Mouse (Mus musculus): Measurements from ENCODE around the gene Psmc3. TPM values are rescaled to one million over a fixed set of nuclear protein-coding genes. Genes with fewer than 3 reads are reported as not detected.
A peak's percentile ranks its signal among the peaks of the same experiment; 100 is the strongest.

Psmc3 gene
- total RNA-seq, 2 experiments from 2014 or later = 199 to 219 TPM

DNA sequence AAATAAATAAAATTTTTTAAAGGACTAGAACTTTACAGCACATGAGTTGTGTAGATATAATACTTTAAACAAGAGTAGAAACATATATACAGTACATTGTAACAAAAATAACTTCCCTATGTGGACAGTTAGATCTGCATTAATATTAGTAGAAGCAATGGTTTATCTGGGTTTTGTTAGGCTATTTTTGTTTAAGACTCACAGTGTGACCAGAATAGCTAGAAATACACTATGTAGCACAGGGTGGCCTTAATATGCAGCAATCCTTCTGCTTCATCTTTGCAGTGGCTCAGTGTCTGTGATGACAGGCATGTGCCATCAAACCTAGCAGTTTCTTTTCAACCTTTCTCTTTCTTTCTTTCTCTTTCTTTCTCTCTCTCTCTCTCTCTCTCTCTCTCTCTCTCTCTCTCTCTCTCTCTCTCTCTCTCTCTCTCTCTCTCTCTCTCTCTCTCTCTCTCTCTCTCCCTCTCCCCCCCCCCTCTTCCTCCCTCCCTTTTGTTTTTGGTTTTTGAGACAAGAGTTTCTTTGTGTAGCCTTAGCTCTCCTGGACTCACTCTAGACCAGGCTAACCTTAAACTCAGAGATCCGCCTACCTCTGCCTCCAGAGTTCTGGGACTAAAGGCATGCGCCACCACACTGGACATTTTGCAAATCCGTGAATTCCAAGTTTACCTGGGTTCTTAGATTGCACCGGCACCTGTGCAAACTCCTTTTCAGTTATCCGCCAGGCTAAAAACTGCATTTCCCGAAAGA lies 452 bp upstream of the Psmc3 start:
- no peak for DNase-seq (ENCODE audit: low spot score in 2 of 2)

DNA sequence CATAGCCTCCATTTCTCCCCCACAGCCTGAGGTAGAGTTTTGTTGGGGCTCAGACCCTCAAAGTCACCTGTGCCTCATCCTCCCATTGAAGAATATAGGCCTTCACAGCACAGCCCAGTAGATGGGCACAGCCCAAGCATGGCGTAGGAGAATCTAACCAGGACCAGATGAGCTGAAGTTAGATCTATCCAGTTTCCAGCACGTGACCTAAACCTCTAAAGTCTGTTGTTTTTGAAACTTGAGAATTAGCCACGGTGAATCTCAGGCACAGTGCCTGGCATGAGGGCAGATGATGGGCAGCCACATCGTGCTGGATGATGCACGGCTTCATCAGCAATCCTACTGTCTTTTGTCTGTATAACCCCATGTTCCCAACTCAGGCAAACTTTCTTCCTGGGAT lies 4.6 kb downstream of the Psmc3 start:
- no peak for DNase-seq (ENCODE audit: low spot score in 2 of 2)

DNA sequence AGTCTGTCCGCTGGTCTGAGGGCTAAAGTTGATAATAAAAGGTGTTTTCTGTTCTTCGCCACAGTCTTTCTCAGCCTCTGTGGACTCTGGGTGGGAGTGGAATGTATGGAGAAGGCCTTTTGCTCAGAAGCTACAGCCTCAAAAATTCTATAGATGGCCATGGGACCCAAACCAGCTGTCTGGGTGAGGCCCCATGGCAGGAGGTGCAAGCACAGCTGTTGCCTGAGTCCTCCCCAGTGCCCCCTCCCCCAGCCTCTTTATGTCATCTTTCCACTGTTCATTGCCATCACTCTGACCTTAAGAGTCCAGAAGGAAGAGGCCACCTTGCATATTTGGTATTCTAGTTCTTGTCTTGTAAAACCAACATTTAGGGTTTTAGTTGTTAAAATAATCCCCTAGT lies 5.6 kb downstream of the Psmc3 start:
- no peak for DNase-seq (ENCODE audit: low spot score in 2 of 2)

DNA sequence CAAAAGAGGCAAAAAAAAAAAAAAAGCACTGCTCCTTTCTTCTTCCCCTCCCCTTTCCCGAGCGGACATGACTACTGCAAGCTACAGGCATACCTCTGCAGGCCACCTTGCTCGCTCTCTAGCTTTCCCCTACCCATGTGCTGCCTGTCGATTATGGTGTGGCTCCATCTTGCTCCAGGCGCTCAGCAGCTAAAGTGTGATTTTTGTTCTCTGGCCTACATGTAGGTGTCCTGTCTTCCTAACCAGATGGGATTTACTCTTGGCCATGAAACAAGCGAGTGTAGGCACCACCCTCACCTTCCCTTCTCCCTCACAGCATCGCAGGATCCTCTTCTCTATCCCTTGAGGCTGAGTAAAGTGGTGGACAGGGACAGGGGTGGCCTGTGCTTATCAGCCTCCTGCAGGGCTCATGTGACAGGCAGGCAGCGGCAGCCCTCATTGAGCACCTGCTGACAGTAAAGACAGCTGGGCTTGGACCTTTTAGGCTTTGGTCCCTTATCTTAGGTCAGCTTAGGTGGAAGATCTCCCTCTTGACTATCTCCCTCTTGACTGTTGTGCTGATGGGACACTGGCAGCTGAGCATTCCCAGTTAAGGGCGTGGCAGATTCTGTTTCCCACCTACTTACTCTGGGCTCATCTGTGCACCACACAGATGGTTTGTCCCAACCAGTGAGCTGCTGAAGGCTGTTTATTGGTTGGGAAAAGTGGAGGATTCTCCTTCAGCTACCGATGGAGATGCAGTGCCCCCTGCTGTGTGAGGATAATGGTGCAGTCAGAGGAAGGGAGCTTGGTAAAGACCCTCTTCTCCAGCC lies 6.9 kb downstream of the Psmc3 start:
- DNase-seq (ENCODE audit: low spot score in 2 of 2) = peak; percentile 75 to 89

DNA sequence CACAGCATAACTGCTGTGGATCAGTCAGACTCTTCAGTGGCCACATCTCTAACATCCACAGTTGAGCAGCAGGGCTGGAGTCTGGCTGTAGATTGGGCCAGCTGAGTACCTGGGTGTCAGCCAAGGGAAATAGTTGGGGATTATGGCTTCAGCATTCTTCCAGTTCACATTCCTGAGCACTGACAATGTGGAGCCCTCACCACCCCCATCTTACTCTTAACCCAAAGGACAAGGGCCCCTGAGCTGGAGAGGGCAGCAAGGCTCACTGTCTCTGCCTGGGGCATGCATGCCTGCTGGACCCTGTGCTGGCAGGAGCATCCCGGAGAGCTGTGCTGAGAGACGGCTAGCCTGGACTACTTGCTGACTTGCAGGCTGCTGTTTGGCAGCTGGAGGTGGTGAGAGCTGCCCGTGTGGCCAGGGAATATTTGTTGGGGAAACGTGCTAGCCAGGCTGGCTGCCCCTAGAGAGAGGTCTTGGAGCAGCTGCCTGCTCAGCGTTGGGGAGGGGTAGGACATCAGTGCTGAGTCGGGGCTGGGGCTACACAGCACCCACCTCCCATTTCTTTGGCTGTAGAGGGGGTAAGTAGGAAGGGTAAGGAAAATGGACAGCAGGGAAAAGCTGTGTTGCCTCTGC lies 8.2 kb downstream of the Psmc3 start:
- no peak for DNase-seq (ENCODE audit: low spot score in 2 of 2)

DNA sequence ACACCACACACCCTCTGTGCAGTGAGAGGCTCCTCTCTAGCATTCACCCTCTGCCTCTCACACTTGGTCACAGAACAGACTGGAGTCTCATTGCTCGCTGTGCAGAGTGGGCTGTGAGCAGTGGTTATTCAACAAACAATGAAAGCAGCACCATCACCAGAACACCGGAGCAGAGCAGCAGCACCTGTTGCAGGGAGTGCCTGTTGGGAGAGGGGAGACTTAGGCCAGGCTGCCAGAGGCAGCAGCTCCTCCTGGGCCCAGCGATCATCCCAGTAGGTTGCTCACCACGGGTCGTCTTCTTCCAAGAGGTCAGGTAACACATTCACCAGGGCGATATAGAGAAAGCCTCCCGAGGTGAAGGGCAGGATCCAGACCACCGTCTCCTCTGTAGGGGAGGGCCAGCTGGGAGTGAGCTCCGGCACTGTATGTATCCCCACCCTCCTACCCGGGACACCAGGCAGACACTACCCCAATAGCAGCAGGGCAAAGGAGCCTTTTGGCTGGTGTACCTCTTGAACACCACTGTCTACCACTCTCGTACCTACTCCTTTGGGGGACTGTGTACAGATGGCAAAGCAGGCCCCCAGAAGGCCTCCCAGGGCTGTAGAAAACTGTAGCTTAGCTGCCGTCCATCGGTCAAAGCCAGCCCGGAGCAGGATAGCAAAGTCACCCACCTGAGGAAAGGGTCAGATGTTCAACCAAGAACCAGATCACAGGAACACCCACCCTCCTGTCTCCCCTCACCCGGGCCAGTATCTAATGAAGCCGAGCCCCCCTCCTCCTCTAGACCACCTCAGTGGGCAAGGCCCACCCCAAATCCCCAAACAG lies 9.2 kb downstream of the Psmc3 start:
- no peak for DNase-seq (ENCODE audit: low spot score in 2 of 2)

DNA sequence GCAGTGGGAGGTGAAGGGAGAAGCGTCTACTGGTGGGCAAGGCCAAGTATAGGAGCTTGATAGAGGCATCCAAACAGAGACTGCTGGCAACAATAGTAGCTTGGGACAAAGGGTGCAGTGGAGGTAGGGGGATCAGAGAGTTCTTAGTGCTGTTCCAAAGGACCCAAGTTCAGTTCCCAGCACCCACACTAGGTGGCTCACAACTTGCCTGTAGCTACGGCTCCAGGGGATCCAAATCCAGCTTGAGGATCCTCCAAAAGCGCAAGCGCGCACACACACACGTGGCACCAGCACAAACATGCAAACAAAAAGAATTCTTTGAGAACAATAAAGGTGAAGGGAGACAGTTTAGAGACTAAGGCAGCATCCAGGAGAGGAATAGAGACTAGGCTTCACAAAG lies 10.4 kb downstream of the Psmc3 start:
- no peak for DNase-seq (ENCODE audit: low spot score in 2 of 2)

DNA sequence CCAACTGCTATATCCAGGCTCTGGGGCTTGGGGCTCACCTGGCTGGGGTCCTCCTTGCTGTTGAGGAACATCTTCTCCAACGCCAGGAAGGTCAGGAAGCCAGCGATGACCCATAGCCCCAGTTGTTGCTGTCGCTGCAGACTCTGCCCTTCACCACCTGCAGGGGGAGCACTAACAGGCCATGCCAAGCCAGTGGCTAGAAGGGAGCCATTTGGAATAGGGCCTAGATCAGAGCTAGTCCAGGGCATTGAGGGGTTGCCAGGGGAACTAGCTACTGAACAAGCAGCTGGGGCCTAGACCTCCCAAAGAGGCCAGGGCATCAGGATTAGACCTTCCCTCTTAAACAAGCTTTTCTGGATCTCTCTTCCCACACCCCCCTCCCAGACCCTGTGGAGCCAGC lies 11.7 kb downstream of the Psmc3 start:
- DNase-seq (ENCODE audit: low spot score in 2 of 2) = peak in 1 of 2 experiments; percentile 60

DNA sequence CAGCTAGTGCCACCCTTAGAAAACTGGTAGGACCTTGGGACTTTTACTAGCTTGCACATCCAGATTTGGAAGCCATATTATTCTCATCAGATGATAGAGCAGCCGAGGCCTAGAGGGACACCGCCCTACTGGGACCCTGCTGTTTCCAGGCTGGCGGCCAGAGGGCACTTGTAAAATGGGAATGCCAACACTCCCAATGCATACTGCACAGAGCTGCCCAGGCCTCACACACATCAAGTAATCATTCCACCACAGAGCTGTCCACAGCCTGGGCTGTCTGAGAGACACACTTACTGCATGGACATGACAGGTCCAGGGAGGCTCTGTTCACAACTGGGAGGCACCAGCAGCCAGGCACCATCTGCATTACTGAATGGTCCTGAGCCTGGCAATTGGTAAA lies 12.6 kb downstream of the Psmc3 start:
- DNase-seq (ENCODE audit: low spot score in 2 of 2) = no peak

DNA sequence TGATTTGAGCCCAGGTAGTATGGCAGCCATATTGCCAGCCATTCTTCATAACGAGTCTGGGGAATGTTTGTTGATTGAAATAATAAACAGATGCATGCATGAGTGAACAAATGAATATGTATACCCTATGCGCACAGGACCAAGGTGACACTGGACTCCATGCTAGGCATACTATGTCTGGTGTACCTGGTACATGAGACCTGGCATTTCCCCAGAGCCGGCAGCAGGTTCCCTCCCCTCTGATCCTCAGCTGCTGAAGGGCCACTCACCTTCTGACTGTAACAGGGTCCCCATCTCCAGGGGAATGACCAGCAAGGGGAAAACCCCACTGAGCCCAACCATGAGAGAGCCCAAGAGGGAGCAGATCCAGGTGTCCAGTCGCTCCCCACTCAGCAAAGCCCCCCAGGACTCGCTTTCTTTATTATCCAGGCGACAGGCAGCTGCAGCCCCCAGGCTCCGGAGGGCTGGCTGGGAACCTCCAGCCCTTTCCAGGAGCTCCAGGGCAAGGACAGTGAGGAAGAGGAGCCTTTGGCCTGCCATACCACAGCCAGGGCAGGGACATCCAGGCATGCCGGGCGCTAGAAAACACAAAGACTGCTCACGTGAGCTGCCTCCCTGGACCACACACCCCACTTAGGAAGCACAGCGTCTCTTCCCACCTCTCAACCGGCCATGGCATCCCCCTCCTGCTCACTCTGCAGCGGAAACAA lies 14.5 kb downstream of the Psmc3 start:
- DNase-seq (ENCODE audit: low spot score in 2 of 2) = no peak

DNA sequence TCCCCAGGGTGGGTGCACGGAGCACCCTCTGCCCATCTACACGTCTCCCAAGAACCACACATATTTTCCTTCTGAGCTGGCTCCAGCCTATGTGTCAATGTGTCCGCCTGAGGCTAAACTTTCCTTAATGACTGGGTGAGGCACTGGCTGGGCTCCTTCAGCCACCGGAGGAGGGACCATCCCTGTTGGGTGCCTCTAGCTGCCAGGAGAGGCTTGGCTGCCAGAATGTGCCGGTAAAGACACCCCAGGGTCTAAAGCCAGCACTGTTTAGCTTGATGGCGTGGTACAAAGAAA lies 15.0 kb downstream of the Psmc3 start:
- no peak for DNase-seq (ENCODE audit: low spot score in 2 of 2)

DNA sequence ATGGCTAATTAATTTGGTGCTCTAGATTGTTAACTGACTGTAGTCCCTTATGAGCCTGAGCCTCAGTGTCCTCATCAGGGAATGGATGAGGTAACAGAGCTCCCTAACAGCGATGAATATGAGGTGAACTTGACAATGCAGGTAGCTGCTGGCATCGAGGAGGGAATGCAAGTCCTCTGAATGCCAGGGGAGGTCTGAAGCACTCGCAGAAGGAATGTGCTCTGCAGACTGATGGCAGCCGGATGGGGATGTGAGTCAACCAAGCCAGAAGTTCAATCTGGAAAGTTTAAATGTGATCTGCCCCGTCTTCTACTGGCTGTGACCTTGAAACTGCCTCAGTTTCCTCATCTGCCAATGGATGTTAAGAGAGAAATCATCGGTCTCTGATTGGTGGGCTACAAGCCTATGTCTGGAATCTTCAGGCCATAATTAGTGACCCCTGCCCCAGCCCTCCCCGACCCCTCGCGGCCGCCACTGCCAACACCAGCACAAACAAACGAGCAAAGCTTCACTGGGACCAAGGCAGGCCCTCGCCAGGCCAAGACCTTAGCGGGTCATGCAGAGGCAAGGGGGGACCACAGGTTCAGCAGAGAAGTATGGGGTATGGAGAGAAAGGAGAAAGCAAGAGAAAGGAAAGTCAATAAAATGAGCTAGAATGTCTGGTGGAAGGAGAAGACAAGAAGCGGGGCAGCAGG lies 15.6 kb downstream of the Psmc3 start:
- no peak for DNase-seq (ENCODE audit: low spot score in 2 of 2)

DNA sequence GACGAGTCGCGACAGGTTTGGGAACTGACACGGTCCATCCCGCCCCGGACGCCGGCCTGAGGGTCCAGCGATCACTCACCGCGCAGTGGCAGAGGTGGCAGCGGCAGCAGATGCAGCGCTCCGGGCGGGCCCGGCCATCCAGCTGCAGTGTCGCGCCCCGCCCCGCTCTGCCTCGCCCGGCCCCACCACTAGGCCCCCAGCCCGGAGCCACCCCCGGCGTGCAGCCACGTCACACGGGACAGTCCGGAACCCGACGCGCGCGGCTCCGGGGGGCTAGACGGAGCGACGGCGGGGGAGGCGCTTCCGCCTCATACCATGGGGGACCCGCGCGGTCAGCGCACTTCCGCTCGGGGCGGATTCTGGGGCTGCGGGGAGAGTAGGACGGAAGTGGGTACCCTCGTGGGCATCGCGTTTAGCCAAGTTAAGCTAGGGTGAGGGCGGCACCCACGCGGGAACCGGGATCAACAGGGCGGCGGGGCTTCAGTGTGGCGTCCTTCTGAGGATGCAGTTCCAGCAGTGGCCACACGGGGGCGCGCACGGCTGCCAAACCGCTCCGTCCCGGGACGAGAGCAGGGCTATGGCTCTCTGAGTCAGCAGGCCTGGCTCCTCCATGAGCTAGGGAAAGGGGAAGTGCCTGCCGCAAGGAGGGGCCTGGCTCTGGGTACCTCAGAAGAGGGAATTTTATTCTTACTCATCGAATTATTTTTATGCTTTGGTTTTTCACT lies 16.4 kb downstream of the Psmc3 start, which contains the start of gene Slc39a13:
Slc39a13 (minus strand) TSS at position 342 of the 725 bp plus-strand sequence.
- DNase-seq (ENCODE audit: low spot score in 2 of 2) = peak; percentile 95 to 97

DNA sequence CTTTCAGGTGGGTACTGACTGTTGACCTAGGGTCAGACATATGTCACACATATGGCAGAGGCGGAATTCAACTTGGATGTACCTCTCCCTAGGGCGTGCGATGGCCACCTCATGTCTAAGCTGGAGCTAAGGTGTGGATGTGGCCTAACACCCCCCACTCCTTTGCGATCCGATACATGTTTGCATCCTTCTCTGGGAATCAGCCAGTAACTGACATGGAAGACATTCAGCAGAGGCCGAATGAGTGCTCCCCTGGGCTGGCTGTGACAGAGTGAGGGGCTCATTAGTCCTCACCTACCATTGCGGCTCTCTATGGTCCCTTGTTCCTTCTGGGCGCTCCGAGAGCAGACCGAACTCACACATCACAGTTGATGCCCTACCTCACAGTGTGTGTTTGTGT lies 17.2 kb downstream of the Psmc3 start:
- no peak for DNase-seq (ENCODE audit: low spot score in 2 of 2)

DNA sequence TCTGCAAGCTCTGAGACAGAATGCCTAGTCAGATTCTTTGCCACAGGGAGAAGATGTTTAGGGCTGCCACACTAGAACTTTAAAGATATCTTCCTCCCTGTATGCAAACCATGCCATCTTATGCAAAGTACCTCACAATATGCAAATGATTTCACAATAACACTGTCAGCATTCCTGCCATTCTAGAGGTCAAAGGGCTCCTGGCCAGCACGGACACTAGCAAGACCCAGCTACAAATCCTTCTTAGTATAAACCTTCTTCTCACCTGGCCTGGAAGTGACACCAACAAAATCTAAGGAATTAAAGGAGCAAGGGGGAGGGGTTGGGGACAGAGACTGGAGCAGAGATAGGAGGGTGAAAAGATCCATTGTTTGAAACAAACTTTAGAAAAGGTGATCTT lies 18.3 kb downstream of the Psmc3 start:
- no peak for DNase-seq (ENCODE audit: low spot score in 2 of 2)

DNA sequence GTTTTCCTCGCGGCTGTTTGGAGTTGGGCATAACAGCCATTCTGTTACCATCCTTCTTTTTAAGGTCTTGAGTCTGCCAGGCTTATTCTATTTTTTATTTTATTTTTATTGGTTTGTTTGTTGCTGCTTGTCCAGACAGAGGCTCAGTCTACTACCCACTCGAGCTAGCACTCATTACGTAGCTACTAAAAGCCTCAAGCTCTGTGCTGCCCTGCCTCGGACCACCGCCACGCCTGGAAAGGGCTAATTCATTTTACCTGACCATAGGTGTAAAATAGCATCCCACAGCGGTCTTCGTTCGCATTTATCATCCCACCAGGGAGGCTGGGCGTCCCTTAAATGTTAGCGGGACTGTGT lies 24.1 kb downstream of the Psmc3 start:
- DNase-seq (ENCODE audit: low spot score in 2 of 2) = no peak

DNA sequence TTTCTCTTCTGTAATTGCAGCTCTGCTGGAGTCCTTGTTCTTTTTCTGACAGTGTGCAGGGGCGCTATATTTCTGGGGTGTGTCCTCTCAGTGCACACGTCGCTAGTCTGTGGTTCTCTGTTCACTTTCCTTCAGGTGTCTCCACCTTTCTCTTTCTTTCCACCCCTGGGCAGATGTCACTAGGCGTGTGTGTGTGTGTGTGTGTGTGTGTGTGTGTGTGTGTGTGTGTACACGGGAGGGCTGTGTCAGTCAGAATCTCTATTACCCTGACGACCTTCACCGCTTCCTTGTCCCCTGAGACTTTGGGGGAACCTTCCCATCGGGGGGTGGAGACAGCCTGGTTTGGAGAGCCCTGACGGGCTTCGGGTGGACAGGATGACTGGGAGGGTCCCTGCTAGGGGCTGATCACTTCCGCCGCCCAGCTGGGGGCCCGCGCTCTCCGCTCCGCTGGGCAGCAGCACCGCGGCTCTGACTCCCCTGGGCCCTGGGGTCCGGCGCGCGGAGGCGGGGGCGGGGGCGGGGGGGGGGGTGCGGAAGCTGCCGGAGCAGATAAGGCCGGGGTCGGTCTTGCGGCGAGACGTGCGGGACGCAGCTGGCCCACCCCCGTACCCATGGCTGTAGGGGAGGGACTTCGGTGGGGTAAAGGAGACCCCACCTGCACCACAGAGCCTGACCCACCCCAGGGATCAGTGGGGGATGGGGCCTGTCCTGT lies 24.7 kb downstream of the Psmc3 start:
- no peak for DNase-seq (ENCODE audit: low spot score in 2 of 2)

DNA sequence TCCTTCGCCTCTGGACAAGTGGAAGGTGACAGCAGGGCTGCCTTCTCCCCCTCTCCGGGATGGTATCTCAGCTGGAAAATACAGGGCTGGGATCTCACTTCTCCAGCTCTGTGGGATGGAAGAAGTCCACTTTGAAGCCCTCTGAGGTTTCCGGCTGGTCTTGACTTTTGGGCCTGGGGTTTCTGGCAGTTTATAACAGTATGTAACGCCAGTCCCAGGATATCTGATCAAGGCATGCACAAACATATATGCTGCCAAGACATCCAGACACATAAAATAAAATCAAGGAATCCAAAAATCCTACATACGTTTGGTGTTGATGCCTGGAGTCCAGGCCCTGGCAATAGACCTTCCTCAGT lies 25.2 kb downstream of the Psmc3 start:
- DNase-seq (ENCODE audit: low spot score in 2 of 2) = no peak
